Mouse (Mus musculus) spleen, adult 12 weeks (tissue): ENCODE results near the gene Gm20605.

Experiments
- DNase-seq: peaks from one replicate; pipeline ENCODE4 v3.0.0; 2022; ENCODE audit warnings: low spot score

The Gm20605 gene

DNA sequence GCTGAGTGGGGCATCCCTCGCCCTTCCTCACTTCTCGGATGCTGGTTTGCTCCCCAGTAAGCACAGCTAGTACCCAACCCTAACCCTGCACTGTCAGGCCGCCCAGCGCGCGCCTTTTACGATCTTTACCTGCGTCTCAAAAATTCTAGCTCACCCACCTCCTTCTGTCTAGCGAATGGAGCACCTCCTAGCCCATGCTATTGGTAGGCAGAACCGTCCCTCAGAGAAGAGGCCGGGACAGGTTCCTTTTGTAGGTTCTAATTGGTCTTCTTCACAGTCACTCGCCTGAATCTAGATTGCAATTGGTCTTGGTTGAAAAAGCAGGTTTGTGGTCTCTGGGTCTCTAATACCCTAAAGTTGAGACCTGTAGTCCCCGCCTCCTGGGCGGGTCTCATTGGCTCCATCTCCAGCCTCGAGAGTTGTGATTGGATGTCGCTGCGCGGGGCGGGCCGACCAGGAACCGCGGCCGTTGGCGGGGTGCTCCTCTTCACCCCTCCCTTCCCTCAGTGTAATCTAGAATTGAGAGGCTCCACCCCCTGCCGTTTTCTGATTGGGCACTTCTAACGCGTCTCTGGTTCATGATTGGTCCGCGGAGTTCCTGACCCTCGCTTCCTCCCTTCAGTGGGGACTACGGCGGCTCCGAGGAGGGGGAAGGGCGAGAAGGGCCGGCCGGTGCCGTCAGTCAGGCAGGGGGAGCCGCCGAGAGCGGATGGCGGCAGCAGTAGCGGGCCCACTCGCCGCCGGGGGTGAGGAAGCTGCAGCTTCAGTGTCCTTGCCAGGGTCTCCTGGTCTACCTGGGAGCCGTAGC lies at the start of gene Gm20605, which contains the start of the genes Fbxo24 and Lrch4:
TSS of gene Gm20605 (plus strand) at position 678 of the 808 bp plus-strand sequence.
TSS of gene Fbxo24 (minus strand) at position 505 of the 808 bp plus-strand sequence.
TSS of gene Lrch4 (plus strand) at position 624 of the 808 bp plus-strand sequence.
- DNase-seq, result peak; percentile 99

DNA sequence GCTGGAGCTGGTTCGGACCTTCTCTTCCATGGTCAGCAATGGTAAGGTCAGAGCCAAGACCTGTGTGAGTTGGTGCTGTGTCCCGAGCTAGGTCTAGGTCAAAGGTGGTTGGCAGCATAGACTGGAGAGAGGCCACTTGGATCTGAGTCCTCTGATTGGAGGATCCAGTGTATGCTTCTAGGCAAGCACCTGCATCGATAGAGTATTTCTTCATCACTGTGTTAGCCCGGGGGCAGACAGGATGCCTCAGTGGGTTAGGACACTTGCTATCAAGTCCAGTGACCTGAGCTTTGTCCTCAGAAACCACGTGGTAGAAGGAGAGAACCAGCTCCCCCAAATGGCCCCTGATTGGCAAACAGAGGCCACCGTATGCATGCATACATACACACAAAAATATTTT lies 48.7 kb upstream of the Gm20605 start:
- DNase-seq, result no peak

DNA sequence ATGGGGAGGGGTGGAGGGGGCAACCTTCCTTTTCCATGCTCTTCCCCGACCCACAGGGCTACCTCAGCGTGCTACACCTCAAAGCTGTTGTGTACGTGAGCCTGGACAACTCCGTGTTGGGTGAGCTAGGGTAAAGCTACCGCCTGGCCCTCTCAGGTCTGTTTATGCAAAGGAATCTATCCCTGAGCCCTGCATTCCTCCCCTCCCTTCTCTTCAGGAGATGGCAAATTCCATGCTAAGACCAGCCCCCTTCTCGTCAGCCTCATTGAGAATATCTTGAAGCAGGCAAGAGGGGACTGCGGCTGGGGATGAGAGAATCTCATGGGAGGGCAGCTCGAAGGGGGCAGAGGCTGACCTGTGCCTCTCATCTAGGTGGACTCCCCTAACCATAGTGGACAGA lies 46.3 kb upstream of the Gm20605 start:
- no peak for DNase-seq

DNA sequence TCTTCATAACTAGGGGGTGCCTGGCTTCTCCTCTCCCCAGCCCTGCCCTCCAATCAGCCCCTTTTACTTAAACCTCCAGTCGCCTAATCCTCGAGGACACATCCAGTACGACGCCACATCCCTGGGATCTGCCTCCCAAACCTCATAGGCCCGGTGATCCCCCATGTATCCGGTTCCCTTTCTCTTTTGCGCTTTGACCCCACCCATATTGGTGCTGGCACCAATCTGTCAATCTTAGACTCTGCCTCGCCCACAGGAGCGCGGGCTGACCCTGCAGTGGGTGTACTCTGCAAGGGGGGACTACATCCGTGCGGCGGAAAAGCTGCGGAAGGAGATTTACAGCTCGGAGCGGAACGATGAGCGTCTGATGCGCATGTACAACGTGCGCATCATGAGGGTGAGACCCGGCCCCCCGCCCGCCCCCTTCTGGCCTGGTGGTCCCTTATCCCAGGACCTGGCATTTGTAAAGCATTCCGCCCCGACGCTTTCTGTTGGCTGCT lies 45.3 kb upstream of the Gm20605 start:
- no peak for DNase-seq

DNA sequence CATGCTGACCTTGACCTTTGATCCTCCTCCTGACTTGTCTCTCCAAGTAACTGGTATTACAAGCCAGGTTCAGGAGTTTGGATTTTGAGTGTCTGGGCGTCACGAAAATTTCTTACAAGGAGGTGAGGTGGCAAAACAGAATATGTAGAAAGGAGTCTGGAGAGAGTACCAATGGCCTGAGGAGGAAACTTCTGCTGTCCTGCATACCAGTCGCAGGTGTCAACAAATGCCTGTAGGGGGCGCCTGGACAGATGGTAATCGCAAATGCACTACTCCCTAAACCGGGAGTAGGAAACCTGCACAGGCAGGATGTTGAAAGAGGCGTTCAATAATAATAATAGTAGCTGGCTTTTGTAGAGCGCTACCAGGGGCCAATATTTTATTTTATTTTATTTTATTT lies 44.0 kb upstream of the Gm20605 start:
- peak; percentile 26 for DNase-seq

DNA sequence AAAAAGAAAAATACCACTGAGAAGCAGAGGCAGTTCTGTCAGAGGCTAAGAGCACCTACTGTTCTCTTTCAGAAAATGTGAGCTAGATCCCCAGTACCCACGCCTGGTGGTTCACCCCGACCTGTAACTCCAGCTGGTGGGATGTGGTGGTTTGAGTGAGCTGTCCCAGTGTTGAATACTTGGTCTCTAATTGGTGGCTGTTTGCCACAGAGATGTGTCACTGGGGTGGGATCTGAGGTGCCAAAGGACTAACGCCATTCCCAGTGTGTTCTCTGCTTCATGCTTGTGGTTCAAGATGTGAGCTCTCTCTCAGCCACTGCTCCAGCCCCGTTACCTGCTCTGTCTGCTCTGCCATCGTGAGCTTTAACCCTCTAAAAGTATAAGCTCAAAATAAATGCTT lies 38.5 kb upstream of the Gm20605 start:
- no peak for DNase-seq

DNA sequence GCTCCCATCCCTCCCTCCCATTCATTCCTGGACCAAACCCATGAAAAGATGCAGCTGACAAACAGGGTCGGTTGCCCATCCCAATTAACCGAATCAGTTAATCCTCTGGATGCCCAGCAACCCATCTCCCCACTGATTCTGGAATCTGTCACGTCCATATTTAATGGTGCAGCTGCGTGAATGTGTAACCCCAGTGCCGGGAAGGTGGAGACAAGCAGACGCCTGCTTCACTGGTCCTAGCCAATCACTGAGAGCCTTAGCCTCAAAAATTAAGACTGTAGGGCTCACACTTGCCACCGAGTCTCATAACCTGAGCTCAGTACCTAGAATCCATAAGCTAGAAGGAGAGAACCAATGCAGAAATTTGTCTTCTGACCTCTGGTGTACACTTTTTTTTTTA lies 33.1 kb upstream of the Gm20605 start:
- no peak for DNase-seq

DNA sequence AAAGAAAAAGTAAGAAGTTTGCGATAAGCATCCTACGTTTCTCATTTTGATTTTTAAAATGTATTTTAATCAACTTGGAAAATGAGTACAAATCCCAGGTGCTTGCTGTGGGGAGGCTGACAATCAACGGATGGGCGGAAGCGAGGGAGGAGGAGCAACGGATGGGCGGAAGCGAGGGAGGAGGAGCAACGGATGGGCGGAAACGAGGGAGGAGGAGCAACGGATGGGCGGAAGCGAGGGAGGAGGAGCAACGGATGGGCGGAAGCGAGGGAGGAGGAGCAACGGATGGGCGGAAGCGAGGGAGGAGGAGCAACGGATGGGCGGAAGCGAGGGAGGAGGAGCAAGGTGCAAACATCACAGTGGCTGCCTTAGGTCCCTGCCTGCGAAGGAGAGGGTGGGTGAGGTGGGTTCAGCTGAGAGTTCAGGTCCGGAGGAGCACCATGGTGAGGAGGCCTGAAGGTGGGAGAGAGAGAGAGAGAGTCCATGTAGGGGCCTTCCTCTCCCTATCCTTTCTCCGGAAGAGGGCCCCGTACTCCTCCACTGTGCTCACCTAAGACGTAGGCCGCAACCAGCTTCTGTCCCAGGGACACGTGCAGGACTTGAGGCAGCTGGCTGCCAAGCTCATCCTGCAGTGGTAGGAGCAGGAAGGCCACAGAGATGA lies 32.2 kb upstream of the Gm20605 start:
- DNase-seq, result no peak

DNA sequence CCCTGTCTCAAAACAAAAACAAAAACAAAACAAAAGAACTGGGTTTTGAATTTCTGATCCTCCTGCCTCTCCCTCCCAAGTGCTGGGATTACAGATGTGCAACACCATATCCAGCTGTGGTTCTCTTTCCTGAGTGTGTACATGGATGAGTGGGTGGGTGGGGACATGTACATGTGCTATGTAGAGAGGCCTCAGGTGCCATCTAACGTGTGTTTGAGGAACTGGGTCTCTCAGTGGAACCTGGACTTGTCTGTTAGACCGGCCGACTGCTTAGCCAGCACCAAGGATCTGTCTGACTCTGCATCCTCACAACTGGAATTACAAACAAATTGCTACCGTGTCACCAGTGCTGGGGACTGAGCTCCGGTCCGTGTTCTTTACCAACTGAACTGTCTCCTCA lies 31.4 kb upstream of the Gm20605 start:
- no peak for DNase-seq

DNA sequence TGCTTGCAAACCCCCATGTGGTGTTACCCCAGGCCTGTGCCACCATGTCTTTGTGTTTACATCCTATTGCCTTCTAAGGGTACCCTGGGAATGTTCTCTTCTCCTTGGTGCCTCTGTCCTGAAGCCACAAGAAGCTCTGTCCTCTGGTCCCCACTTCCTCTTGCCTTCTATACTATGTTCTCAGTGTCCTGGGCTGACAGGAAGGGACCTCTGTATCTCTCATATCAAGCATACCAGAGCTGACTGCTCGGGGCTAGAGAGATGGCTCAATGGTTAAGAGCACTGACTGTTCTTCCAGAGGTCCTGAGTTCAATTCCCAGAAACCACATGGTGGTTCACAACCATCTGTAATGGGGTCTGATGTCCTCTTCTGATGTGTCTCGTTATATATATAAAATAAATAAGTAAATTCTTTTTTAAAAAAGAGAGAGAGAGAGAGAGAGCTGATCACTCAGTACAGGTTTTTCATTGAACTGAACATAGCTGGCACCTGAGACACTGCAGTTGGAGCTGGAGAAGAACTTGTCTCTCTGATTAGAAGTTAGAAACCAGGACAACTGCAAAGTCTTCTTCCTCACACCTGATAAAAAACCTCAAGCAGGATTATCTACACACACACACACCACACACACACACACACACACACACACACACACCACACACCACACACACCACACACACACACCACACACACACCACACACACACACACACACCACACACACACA lies 30.7 kb upstream of the Gm20605 start:
- no peak for DNase-seq

DNA sequence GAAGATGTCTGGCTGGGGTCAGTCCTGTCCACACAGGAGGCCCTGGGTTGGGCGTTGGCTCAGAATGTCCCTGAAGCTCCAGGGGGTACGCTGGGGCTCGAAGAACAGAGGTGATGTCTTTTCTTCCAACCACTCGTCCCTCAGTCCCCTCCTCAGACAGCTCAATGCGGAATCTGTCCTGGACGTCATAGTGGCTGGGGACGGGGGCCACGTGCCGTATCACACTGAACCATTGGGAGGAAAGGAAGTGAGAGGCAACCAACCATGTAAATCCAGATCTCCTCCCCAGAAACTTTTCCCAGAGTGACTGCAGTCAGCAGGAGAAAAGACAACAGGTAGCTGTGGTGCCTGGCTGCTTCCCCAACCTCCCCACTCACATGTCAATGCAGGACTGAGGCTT lies 29.4 kb upstream of the Gm20605 start:
- DNase-seq, result no peak

DNA sequence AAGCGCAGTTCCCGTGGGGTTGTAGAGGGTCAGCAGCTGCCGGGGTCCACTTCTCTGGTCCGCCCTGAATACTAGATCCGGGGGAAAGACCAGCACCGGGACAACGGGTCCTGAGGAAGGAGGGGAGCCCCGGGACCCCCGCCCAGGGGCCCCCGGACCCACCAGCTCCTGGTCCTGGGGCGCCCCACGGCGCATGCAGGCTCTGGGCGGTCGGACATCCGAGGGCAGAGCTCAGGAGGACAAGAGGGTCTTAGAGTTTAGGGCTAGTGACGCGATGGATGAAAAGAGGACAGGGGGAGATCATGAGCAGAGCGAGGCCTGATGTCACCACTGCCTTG lies 28.7 kb upstream of the Gm20605 start:
- no peak for DNase-seq

DNA sequence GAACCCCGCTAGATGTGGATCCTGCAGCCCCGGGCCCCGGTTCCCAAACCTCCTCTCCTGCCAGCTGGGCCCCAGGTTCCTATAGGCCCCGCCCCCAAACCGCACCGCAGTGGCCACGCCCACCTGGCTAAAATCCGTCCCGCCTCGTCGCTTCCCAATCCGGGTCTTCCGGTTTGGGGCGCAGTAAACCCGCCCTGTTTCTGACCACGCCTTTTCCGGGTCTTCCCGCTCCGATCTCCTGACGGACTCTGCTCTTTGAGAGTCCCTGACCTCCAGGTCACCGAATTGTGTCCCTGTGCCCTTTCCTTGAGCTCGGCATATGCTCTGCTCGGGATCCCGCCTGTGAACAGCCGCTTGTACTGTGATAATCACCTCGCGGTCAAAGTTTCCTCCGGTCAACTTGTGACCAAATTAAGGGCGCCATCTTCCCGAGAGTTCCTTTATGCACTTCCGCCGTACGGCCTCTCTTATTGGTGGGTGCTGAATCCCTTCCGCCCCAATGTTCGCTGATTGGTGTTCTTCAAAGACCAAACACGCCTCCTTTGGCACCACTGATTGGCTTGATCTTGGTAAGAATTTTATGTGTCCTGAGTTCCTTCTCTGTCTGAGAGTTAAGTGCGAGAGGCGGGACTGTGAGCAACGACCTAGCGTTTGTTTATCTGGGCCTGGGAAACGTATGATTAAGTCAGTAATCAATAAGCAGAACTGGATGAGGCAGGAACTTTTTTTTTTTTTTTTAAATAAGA lies 28.2 kb upstream of the Gm20605 start, which contains the start of gene Mospd3:
TSS of gene Mospd3 (minus strand) at position 440 of the 746 bp plus-strand sequence.
- peak; percentile 97 for DNase-seq

DNA sequence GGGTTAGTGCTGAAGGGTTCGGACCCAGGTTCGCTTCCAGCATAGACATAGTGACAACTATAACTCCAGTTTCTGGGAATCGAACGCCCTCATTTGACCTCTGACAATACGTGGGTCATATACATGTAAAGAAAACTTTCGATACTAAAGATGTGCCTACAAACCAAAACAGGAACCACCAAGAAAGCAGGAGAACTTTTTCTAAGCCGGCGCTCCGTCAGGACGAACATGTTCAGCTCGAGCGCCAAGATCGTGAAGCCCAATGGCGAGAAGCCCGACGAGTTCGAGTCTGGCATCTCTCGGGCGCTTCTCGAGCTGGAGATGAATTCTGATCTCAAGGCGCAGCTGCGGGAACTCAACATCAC lies 27.6 kb upstream of the Gm20605 start:
- DNase-seq, result no peak

DNA sequence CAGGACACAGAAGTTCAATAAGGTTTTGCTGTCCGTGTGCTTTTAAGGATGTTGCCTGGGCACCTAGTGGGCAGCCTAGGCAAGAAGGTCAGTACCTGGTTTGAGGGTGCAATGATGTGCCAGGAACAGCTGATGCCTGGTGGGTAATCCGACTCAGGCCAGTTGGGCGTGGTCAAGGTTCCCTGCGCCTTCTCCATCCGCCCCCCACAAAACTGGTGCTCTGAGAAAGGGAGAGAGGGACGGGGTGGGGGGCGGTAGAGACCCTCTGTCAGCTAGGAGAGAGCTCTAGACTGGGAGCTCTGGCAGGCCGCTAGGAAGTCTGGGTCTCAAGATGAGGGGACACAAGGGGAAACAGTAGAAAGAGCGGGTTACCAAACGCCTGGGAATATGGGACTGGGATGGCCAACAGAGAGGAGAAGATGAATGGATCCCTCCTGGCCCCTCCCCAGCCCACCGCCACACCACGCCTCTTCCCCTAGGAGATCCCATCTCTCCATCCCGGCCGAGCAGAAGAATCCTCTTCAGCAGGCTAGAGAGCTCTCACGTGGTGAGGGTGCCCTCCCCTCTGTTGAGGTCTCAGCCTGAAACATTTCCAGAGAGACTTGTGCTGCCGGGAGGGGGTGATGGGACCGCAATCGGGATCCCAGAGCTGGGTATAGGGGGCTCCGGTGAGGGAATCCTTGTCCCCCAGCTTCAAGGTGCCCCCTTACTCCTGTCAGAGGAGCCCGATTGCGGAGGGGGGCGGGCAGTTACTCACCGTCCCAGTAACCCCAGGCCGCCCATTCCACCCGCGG lies 20.9 kb upstream of the Gm20605 start:
- no peak for DNase-seq

DNA sequence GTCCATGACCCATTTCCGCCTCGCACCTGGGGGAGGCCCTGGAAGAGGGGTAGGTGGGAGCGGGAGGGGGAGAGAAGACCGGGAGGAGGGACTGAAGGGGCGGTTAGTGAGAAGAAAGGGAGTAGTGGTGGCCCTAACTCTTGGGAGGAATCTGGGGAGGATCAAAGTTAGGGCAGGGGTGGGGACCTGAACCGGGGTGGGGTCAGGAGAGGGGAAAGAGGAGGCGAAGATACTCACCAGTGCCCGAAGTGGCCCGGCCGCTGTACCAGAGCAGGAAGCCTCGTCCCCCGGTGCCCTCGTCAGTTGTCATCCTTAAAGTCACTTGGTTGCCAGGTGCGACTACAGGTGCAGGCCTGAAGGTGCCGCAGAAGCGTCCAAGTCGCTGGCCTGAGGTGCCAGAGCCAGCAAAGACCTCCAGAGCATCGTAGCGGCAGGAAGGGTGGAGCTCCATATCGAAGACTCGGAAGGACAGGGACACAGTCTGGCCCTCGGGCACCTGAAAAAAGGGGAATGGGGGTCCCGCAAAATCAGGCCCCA lies 20.3 kb upstream of the Gm20605 start:
- DNase-seq, result no peak

DNA sequence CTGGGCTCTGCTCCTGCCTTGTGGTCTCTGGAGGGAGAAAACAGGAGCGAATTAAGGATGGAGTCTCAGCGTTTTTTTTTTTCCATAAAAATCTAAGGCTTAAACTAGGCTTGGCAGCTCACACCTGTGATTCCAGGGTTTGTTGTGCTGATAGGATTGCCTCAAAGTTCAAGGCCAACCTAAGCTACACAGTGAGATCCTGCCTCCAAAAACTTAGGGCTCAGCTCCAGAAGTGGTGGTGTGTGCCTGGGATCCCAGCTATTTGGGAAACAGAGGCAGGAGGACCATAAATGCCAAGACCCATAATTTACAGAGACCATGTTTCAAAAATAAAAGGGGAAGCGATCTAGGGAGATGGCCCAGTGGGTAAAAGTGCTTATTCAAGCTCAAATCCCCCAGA lies 19.7 kb upstream of the Gm20605 start:
- DNase-seq, result no peak

DNA sequence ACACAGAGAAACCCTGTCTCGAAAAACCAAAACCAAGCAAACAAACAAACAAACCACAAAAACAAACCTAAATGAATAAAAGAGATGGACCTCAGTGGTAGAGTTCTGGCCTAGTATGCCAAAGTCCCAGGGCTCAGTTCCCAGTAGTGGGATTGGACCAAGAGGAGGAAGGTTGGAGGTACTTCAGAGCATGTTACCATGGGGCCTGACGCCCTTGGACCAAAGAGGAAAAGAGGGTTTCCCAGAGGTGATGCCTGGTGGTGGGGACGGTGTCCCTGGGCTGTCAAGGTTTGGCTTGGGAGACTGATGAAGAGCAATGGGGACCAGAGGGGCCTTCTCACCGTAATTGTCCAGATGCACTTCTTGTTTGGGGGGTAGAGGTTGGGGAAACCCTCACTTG lies 18.9 kb upstream of the Gm20605 start:
- no peak for DNase-seq

DNA sequence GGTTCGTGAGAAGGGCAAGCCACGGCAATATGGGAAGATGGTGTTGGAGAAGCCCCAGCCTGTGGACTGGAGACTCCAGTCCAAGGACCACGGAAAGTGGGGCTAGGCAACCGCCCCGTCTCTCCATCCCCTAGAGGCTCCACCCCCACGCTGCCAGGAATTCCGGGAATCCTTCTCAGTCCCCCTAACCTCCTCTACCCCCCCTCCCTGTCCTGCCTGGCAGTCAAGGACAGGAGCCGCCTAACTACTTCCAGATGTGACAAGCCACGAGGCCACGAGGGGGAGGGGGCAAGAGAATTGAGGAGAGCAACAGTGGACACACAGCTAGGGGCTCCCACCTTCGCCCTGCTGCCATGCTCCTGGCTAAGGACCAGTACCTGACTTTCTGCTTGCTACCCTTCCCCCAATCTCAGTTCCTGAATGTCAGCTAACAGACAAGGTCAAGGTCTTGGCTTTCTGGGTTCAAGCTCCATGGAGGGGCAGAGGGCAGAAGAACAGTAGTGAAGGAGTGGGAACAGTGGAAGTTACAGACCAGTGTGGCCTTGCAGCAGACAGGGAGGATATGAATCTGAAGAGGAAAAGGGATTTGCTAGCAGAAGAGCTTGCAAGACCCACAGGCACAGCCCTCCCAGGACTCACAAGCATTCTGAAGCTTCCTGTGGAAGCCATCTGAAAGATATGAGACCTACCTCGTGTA lies 18.3 kb upstream of the Gm20605 start:
- no peak for DNase-seq

DNA sequence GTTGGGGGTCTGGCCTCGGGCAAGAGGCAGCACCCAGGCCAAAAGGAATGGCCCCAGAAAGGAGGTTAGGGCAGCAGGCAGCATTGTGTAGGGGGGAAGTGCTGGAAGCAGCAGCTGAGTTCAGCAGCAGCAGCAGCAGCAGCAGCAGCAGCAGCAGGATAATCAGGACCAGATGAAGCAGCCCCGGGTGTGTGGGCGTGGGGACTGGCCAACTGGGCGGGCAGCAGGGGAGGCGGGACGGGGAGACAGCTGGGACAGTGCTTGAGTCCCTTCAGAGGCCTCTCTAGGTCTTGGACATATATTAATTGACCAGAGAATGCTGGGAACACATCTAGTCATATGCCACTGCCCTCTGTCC lies 17.8 kb upstream of the Gm20605 start:
- no peak for DNase-seq
